Mouse (Mus musculus): ENCODE measurements around the gene Foxp1. TPM values are rescaled to one million over a fixed set of nuclear protein-coding genes. Genes with fewer than 3 reads are reported as not detected.

The Foxp1 gene
- polyA plus RNA-seq (2015; fragmentation: Nextera tagmentation; extraction: Ambion mirVana), result 137 and 141 TPM in 2 replicates

- Histone ChIP-seq H3K36me3 (peaks cover 15% of the 10 kb centered on the region), H3K9me3 (peaks cover 8% of the 10 kb centered on the region), H3K9ac (peak within 1 kb of the TSS; percentile 96), H3K27me3 (no peaks in the 10 kb centered on the region), H3K4me2 (replicated peaks) (peak within 1 kb of the TSS; percentile 91), H3K4me3 (peak within 1 kb of the TSS; percentile 83), H3K4me1 (peaks cover 27% of the 10 kb centered on the region), H3K27ac (peak within 1 kb of the TSS; percentile 98)
- no peak for ATAC-seq (ENCODE audit: low FRiP score, low read depth)
- WGBS, result 1% methylated on average over 65 of the region's 72 CpGs
These were observed at the start of gene Foxp1 for GRCm38 (mm10) chr6:99522359-99523108. Gene Foxp1 (minus strand): TSS chr6:99522721.

- 57% methylated on average over 5 of the region's 5 CpGs for WGBS
- H3K27me3 ChIP-seq, result no peaks in the 10 kb centered on the region
- ATAC-seq (ENCODE audit: low FRiP score, low read depth), result no peak
- no peaks in the 10 kb centered on the region for H3K4me1 ChIP-seq
- no peaks in the 10 kb centered on the region for H3K36me3 ChIP-seq
- no peak overlapping the region for H3K4me3 ChIP-seq
- no peak overlapping the region for H3K9ac ChIP-seq
- no peaks in the 10 kb centered on the region for H3K9me3 ChIP-seq
- no peak overlapping the region for H3K27ac ChIP-seq
- H3K4me2 ChIP-seq (replicated peaks), result no peak overlapping the region
These were observed 49.5 kb upstream of the Foxp1 start for GRCm38 (mm10) chr6:99572071-99572470.

GRCm38 (mm10) chr6:99566921-99567320 is 44.4 kb upstream of the Foxp1 start:
- no peak overlapping the region for H3K4me3 ChIP-seq
- no peak overlapping the region for H3K4me2 ChIP-seq (replicated peaks)
- no peak for ATAC-seq (ENCODE audit: low FRiP score, low read depth)
- H3K4me1 ChIP-seq, result no peaks in the 10 kb centered on the region
- H3K27ac ChIP-seq, result no peak overlapping the region
- H3K27me3 ChIP-seq, result no peaks in the 10 kb centered on the region
- no peak overlapping the region for H3K9ac ChIP-seq
- no peaks in the 10 kb centered on the region for H3K36me3 ChIP-seq
- WGBS, result 49% methylated on average over 8 of the region's 8 CpGs
- no peaks in the 10 kb centered on the region for H3K9me3 ChIP-seq

GRCm38 (mm10) chr6:99564766-99565165 is 42.2 kb upstream of the Foxp1 start:
- H3K36me3 ChIP-seq, result no peaks in the 10 kb centered on the region
- H3K4me3 ChIP-seq, result no peak overlapping the region
- 73% methylated on average over 3 of the region's 3 CpGs for WGBS
- H3K9ac ChIP-seq, result no peak overlapping the region
- H3K27ac ChIP-seq, result no peak overlapping the region
- H3K4me1 ChIP-seq, result no peaks in the 10 kb centered on the region
- H3K27me3 ChIP-seq, result no peaks in the 10 kb centered on the region
- no peak for ATAC-seq (ENCODE audit: low FRiP score, low read depth)
- H3K9me3 ChIP-seq, result no peaks in the 10 kb centered on the region
- no peak overlapping the region for H3K4me2 ChIP-seq (replicated peaks)

GRCm38 (mm10) chr6:99556950-99557349 is 34.4 kb upstream of the Foxp1 start:
- H3K4me1 ChIP-seq, result no peaks in the 10 kb centered on the region
- no peak overlapping the region for H3K9ac ChIP-seq
- no peaks in the 10 kb centered on the region for H3K36me3 ChIP-seq
- 84% methylated on average over 5 of the region's 5 CpGs for WGBS
- no peak overlapping the region for H3K4me2 ChIP-seq (replicated peaks)
- no peaks in the 10 kb centered on the region for H3K9me3 ChIP-seq
- no peak overlapping the region for H3K27ac ChIP-seq
- no peaks in the 10 kb centered on the region for H3K27me3 ChIP-seq
- no peak overlapping the region for H3K4me3 ChIP-seq
- no peak for ATAC-seq (ENCODE audit: low FRiP score, low read depth)

GRCm38 (mm10) chr6:99552816-99553215 is 30.3 kb upstream of the Foxp1 start:
- WGBS, result 62% methylated on average over 1 of the region's 1 CpGs

GRCm38 (mm10) chr6:99546416-99546815 is 23.9 kb upstream of the Foxp1 start:
- Histone ChIP-seq H3K9me3 (no peaks in the 10 kb centered on the region), H3K27ac (no peak overlapping the region), H3K4me2 (replicated peaks) (no peak overlapping the region), H3K4me1 (no peaks in the 10 kb centered on the region), H3K4me3 (no peak overlapping the region), H3K36me3 (no peaks in the 10 kb centered on the region), H3K27me3 (no peaks in the 10 kb centered on the region), H3K9ac (no peak overlapping the region)
- 93% methylated on average over 2 of the region's 2 CpGs for WGBS
- no peak for ATAC-seq (ENCODE audit: low FRiP score, low read depth)

More at GRCm38 (mm10) chr6:99552816-99553215, 30.3 kb upstream of the Foxp1 start:
- no peak overlapping the region for H3K27ac ChIP-seq
- no peak overlapping the region for H3K4me3 ChIP-seq
- H3K4me1 ChIP-seq, result no peaks in the 10 kb centered on the region
- H3K36me3 ChIP-seq, result no peaks in the 10 kb centered on the region
- no peaks in the 10 kb centered on the region for H3K27me3 ChIP-seq
- H3K4me2 ChIP-seq (replicated peaks), result no peak overlapping the region
- no peaks in the 10 kb centered on the region for H3K9me3 ChIP-seq
- no peak overlapping the region for H3K9ac ChIP-seq
- no peak for ATAC-seq (ENCODE audit: low FRiP score, low read depth)

- Histone ChIP-seq H3K9ac (no peak overlapping the region), H3K4me2 (replicated peaks) (no peak overlapping the region), H3K27ac (no peak overlapping the region), H3K4me3 (no peak overlapping the region), H3K27me3 (no peaks in the 10 kb centered on the region), H3K36me3 (no peaks in the 10 kb centered on the region), H3K4me1 (no peaks in the 10 kb centered on the region), H3K9me3 (no peaks in the 10 kb centered on the region)
- no peak for ATAC-seq (ENCODE audit: low FRiP score, low read depth)
- 53% methylated on average over 6 of the region's 6 CpGs for WGBS
These were observed 22.9 kb upstream of the Foxp1 start for GRCm38 (mm10) chr6:99545437-99545836.

- no peak overlapping the region for H3K27ac ChIP-seq
- no peak for ATAC-seq (ENCODE audit: low FRiP score, low read depth)
- WGBS, result 40% methylated on average over 3 of the region's 3 CpGs
These were observed 18.6 kb upstream of the Foxp1 start for GRCm38 (mm10) chr6:99541105-99541504.

GRCm38 (mm10) chr6:99540653-99541052 is 18.1 kb upstream of the Foxp1 start:
- Histone ChIP-seq H3K27me3 (no peaks in the 10 kb centered on the region), H3K36me3 (no peaks in the 10 kb centered on the region), H3K4me1 (no peaks in the 10 kb centered on the region), H3K4me3 (no peak overlapping the region), H3K4me2 (replicated peaks) (no peak overlapping the region), H3K9ac (no peak overlapping the region), H3K27ac (no peak overlapping the region), H3K9me3 (no peaks in the 10 kb centered on the region)
- 80% methylated on average over 6 of the region's 6 CpGs for WGBS
- no peak for ATAC-seq (ENCODE audit: low FRiP score, low read depth)

More at GRCm38 (mm10) chr6:99541105-99541504, 18.6 kb upstream of the Foxp1 start:
- Histone ChIP-seq H3K36me3 (no peaks in the 10 kb centered on the region), H3K9me3 (no peaks in the 10 kb centered on the region), H3K4me1 (no peaks in the 10 kb centered on the region), H3K9ac (no peak overlapping the region), H3K27me3 (no peaks in the 10 kb centered on the region), H3K4me3 (no peak overlapping the region), H3K4me2 (replicated peaks) (no peak overlapping the region)

GRCm38 (mm10) chr6:99540146-99540545 is 17.6 kb upstream of the Foxp1 start:
- Histone ChIP-seq H3K9ac (no peak overlapping the region), H3K9me3 (no peaks in the 10 kb centered on the region), H3K36me3 (no peaks in the 10 kb centered on the region), H3K27me3 (no peaks in the 10 kb centered on the region), H3K4me3 (no peak overlapping the region), H3K4me1 (no peaks in the 10 kb centered on the region), H3K4me2 (replicated peaks) (no peak overlapping the region), H3K27ac (no peak overlapping the region)
- ATAC-seq (ENCODE audit: low FRiP score, low read depth), result no peak
- 81% methylated on average over 5 of the region's 5 CpGs for WGBS

- no peaks in the 10 kb centered on the region for H3K27me3 ChIP-seq
- ATAC-seq (ENCODE audit: low FRiP score, low read depth), result no peak
- H3K9me3 ChIP-seq, result no peaks in the 10 kb centered on the region
- 82% methylated on average over 17 of the region's 17 CpGs for WGBS
- no peaks in the 10 kb centered on the region for H3K36me3 ChIP-seq
- no peak overlapping the region for H3K4me2 ChIP-seq (replicated peaks)
- no peak overlapping the region for H3K4me3 ChIP-seq
- H3K27ac ChIP-seq, result no peak overlapping the region
- H3K9ac ChIP-seq, result no peak overlapping the region
- no peaks in the 10 kb centered on the region for H3K4me1 ChIP-seq
These were observed 15.8 kb upstream of the Foxp1 start for GRCm38 (mm10) chr6:99538194-99538941.
